Mouse (Mus musculus): ENCODE results near the gene Ccl17. TPM values are rescaled to one million over a fixed set of nuclear protein-coding genes. Genes with fewer than 3 reads are reported as not detected.

Gene Ccl17
- polyA plus RNA-seq, 1 experiment from 2014 or later = not detected

DNA sequence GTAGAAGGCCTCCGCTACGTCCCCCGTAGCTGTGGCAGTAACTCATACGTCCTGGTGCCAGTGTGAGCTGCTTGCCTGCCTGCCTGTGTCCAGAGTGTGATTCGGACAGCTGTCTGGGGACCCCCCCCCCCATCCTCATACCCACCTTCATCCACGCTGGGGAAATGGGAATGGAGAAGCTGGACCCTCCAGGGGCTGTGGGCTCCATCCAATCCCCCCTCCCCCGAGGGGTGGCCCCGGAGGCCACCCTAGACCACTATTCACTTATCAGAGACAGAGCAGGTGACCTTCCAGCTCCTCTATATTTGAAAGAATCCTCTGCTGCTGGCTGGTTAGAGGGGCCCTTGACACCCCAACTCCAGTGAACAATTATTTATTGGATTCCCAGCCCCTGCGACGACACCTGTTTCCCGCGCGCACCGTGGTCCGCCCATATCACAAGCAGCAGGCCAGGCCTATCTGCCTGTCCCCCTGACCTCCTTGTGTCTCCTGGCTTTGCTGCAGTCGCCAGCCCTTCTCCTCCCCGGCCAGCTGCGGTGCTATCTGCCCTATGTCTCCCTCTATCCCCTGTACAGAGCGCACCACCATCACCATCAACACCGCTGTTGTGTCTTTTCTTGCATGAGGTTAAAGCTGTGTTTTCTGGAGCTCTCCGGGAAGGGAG is 29.6 kb upstream of the Ccl17 start:
- no peak for TF ChIP-seq CTCF (IDR thresholded peaks at IDR 0.05; ENCODE audit: low read depth)
- no peak for TF ChIP-seq EP300 (IDR thresholded peaks at IDR 0.05; ENCODE audit: low read depth)
- H3K4me2 ChIP-seq (ENCODE audit: low read depth, low read length) = no peak overlapping the region
- peaks cover 19% of the 10 kb centered on the region for H3K4me1 ChIP-seq (ENCODE audit: insufficient read depth)
- no peaks in the 10 kb centered on the region for H3K9me3 ChIP-seq (ENCODE audit: low read length)
- no peak for DNase-seq
- ATAC-seq = no peak
- H3K9ac ChIP-seq (replicated peaks) = no peak overlapping the region
- no peaks in the 10 kb centered on the region for H3K36me3 ChIP-seq (replicated peaks; ENCODE audit: insufficient read depth, low read length)
- no peak overlapping the region for H3K4me3 ChIP-seq (ENCODE audit: low read depth, low read length)
- 72% methylated on average over 21 of the region's 21 CpGs for WGBS (ENCODE audit: insufficient replicate concordance)
- H3K27ac ChIP-seq (ENCODE audit: low read depth) = no peak overlapping the region
- H3K27me3 ChIP-seq (ENCODE audit: insufficient read depth, low read length) = peaks cover 11% of the 10 kb centered on the region

- peaks cover 21% of the 10 kb centered on the region for H3K4me1 ChIP-seq (ENCODE audit: insufficient read depth)
- no peak overlapping the region; the same call in 1 of the 2 replicates for H3K9ac ChIP-seq (replicated peaks)
- TF ChIP-seq EP300 (IDR thresholded peaks at IDR 0.05; ENCODE audit: low read depth) (no peak), CTCF (IDR thresholded peaks at IDR 0.05; ENCODE audit: low read depth) (no peak)
- no peak for ATAC-seq
- no peak overlapping the region for H3K27ac ChIP-seq (ENCODE audit: low read depth)
- WGBS (ENCODE audit: insufficient replicate concordance) = 60% methylated on average over 7 of the region's 7 CpGs
- H3K27me3 ChIP-seq (ENCODE audit: insufficient read depth, low read length) = peaks cover 4% of the 10 kb centered on the region; the same call in 1 of the 2 replicates
- H3K4me3 ChIP-seq (ENCODE audit: low read depth, low read length) = no peak overlapping the region
- no peak overlapping the region for H3K4me2 ChIP-seq (ENCODE audit: low read depth, low read length)
- H3K36me3 ChIP-seq (replicated peaks; ENCODE audit: insufficient read depth, low read length) = no peaks in the 10 kb centered on the region
- H3K9me3 ChIP-seq (ENCODE audit: low read length) = no peaks in the 10 kb centered on the region
- DNase-seq = no peak
Observed at GRCm38 (mm10) chr8:94781155-94781837, 29.0 kb upstream of the Ccl17 start.

DNA sequence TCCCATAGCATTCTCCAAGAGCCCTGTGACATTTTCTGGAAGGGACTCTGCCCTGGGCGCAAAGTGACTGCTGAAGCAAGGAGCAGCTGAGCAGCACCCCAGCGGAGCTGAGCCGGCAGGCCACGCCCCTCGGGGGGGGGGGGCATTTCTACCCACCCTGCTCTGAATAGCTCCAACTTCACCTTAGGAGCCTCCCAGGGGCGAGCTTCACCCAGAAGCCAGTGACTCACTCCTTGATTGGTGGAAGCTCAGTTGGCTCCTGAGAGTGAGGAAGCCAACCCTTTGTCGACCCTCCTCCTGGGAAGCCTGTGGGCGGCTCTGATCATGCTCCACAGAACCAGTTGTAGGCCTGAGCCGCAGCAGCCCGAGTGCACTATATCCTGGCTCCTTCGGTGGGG is 28.4 kb upstream of the Ccl17 start:
- WGBS (ENCODE audit: insufficient replicate concordance) = 22% methylated on average over 11 of the region's 11 CpGs
- ATAC-seq = no peak
- no peak overlapping the region for H3K9ac ChIP-seq (replicated peaks)

DNA sequence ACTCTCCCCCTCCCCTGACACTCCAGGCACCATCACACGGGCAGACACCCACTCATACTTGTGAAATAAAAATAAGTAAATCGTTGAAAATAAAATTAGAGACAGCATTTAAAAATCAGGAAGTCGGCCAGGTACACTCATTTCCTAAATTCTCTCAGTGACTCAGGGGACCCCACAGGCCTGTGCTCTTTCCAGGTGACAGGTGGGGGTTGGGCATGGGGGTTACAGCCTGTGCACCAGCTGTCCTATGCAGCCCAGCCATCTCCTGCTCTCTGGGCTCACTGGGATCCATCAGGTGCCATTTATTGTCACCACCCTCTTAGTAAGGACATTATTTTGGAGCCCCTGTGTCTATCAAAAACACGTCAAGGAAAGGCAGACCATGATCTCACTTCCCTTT is 26.4 kb upstream of the Ccl17 start:
- 38% methylated on average over 4 of the region's 4 CpGs for WGBS (ENCODE audit: insufficient replicate concordance)
- ATAC-seq = no peak
- no peak overlapping the region for H3K27ac ChIP-seq (ENCODE audit: low read depth)

More for the DNA sequence above, 28.4 kb upstream of the Ccl17 start:
- no peak overlapping the region for H3K27ac ChIP-seq (ENCODE audit: low read depth)
- H3K4me2 ChIP-seq (ENCODE audit: low read depth, low read length) = no peak overlapping the region
- peaks cover 4% of the 10 kb centered on the region; the same call in 1 of the 2 replicates for H3K27me3 ChIP-seq (ENCODE audit: insufficient read depth, low read length)
- H3K9me3 ChIP-seq (ENCODE audit: low read length) = no peaks in the 10 kb centered on the region
- TF ChIP-seq CTCF (IDR thresholded peaks at IDR 0.05; ENCODE audit: low read depth) (no peak), EP300 (IDR thresholded peaks at IDR 0.05; ENCODE audit: low read depth) (no peak)
- no peak overlapping the region for H3K4me3 ChIP-seq (ENCODE audit: low read depth, low read length)
- peak; percentile 35 for DNase-seq
- H3K36me3 ChIP-seq (replicated peaks; ENCODE audit: insufficient read depth, low read length) = no peaks in the 10 kb centered on the region
- H3K4me1 ChIP-seq (ENCODE audit: insufficient read depth) = peaks cover 23% of the 10 kb centered on the region

DNA sequence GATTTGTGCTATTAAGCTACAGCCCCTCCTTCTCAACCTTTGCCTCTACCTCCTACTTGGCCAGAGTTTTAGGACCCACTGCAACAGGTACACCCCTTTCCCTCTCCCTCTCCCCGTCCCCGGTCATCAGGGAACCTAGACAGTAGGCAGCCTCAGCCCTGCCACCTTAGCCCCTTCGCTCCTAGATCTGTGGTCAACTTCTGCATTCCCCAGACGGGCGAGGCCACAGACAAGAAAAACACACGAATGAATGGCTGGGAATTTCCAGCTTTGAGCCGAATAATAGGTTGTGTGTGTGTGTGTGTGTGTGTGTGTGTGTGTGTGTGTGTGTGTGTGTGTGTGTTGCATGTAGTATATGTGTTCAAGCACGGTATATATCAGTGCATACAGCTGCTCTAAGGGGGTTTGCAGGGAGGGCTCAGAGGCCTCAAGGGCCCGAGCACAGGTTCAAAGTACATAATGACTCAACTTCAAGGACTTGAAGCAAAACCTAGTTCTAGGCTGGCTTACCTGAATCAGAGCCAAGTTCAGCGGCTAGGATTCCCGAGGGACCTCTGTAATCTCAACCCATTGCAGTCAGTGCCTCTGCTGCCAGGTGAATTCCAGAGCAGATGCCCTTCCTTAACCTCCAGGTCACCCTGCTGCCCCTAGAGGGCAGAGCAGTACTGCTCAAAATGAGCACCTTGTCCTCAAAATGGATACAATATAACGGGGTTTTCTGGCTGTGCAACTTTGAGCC is 24.8 kb upstream of the Ccl17 start:
- Histone ChIP-seq H3K4me1 (ENCODE audit: insufficient read depth) (peaks cover 30% of the 10 kb centered on the region), H3K27ac (ENCODE audit: low read depth) (no peak overlapping the region)
- 52% methylated on average over 12 of the region's 12 CpGs for WGBS (ENCODE audit: insufficient replicate concordance)

More for the DNA sequence above, 26.4 kb upstream of the Ccl17 start:
- Histone ChIP-seq H3K4me1 (ENCODE audit: insufficient read depth) (peaks cover 22% of the 10 kb centered on the region), H3K4me3 (ENCODE audit: low read depth, low read length) (no peak overlapping the region), H3K4me2 (ENCODE audit: low read depth, low read length) (no peak overlapping the region), H3K36me3 (replicated peaks; ENCODE audit: insufficient read depth, low read length) (no peaks in the 10 kb centered on the region), H3K9ac (replicated peaks) (no peak overlapping the region), H3K27me3 (ENCODE audit: insufficient read depth, low read length) (no peaks in the 10 kb centered on the region), H3K9me3 (ENCODE audit: low read length) (no peaks in the 10 kb centered on the region)
- TF ChIP-seq EP300 (IDR thresholded peaks at IDR 0.05; ENCODE audit: low read depth) = no peak
- TF ChIP-seq CTCF (IDR thresholded peaks at IDR 0.05; ENCODE audit: low read depth) = no peak
- DNase-seq = no peak

More for the DNA sequence above, 24.8 kb upstream of the Ccl17 start:
- H3K9me3 ChIP-seq (ENCODE audit: low read length) = no peaks in the 10 kb centered on the region
- DNase-seq (peak; percentile 74), ATAC-seq (no peak)
- H3K27me3 ChIP-seq (ENCODE audit: insufficient read depth, low read length) = no peaks in the 10 kb centered on the region
- no peaks in the 10 kb centered on the region for H3K36me3 ChIP-seq (replicated peaks; ENCODE audit: insufficient read depth, low read length)
- no peak overlapping the region for H3K4me3 ChIP-seq (ENCODE audit: low read depth, low read length)
- H3K4me2 ChIP-seq (ENCODE audit: low read depth, low read length) = no peak overlapping the region
- TF ChIP-seq EP300 (IDR thresholded peaks at IDR 0.05; ENCODE audit: low read depth) = 0 out of 2 replicates have a peak, but pooled peaks have one; percentile 30
- TF ChIP-seq CTCF (IDR thresholded peaks at IDR 0.05; ENCODE audit: low read depth) = peak; percentile 87
- no peak overlapping the region for H3K9ac ChIP-seq (replicated peaks)

Data from liver, postnatal 0 days (tissue).